ENCODE assay signal across 13 mouse cellular contexts in genomic region chr11:74881979-74882378, GRCm38 (mm10). TPM values are rescaled to one million over a fixed set of nuclear protein-coding genes. Genes with fewer than 3 reads are reported as not detected.
DNase-seq lines count a peak whose midpoint lies in the region; TF ChIP-seq lines count a peak whose summit lies in the region.
"Had no signal": no experiment of that assay in that cellular context is flagged by ENCODE, and none has a peak within 500 bp of the region (broad histone marks: within the 10 kb centered on the region; RNA-seq: fewer than 3 reads in every experiment).

No protein-coding gene starts in this region.

- H3K4me3 ChIP-seq in ES-Bruce4 (ENCODE audit: low read depth, low read length) = no peak overlapping the region
- H3K4me3 ChIP-seq: erythroblast, embryonic 14.5 days had no signal

- no peaks in the 10 kb centered on the region; the same call in 1 of the 2 replicates for H3K9me3 ChIP-seq in ES-Bruce4 (replicated peaks; ENCODE audit: control insufficient read depth, insufficient read depth, low read length, poor library complexity, severe bottlenecking)

- H3K36me3 ChIP-seq in ES-Bruce4 (ENCODE audit: control insufficient read depth, insufficient read depth, low read length, poor library complexity, severe bottlenecking) = no peaks in the 10 kb centered on the region

- TF ChIP-seq POLR2A in ES-Bruce4 (IDR thresholded peaks at IDR 0.05; ENCODE audit: insufficient read depth, low read length) = no peak

- H3K27me3 ChIP-seq in ES-Bruce4 (ENCODE audit: control insufficient read depth, insufficient read depth, low read length, poor library complexity, severe bottlenecking) = no peaks in the 10 kb centered on the region

- 0 out of 2 replicates have a peak overlapping the region, but pooled peaks have one; percentile 2 for H3K9ac ChIP-seq in ES-Bruce4 (ENCODE audit: low read depth, poor library complexity, severe bottlenecking)

- no peak for TF ChIP-seq EP300 in ES-Bruce4 (IDR thresholded peaks at IDR 0.05; ENCODE audit: insufficient read depth, low read depth, low read length)

- intact Hi-C loops in left cerebral cortex, postnatal 14 days (cut with DNase I) = no loop called here

- TF ChIP-seq CTCF in ES-Bruce4 (IDR thresholded peaks at IDR 0.05; ENCODE audit: low read depth, low read length) = no peak

- H3K27ac ChIP-seq in ES-Bruce4 (ENCODE audit: insufficient read depth, low read length) = no peak overlapping the region
- H3K27ac ChIP-seq: macrophage had no signal

- peak; percentile 57 for DNase-seq in layer of hippocampus, adult 11-12 months (ENCODE audit: low spot score)
- no peak for DNase-seq in layer of hippocampus, adult 9-10 months (ENCODE audit: low spot score)
- DNase-seq in NIH3T3 (ENCODE audit: low read depth) = peak; percentile 29
- DNase-seq in left cerebral cortex, postnatal 14 days (ENCODE audit: low spot score in 2 of 2) = peak; percentile 40 to 48
- DNase-seq in gastrocnemius, postnatal 10 days = no peak
- no peak for DNase-seq in adrenal gland, adult 2 months
- DNase-seq: adrenal gland, postnatal 25 days; cerebellum, adult 9-11 months; heart, postnatal 14 days; thymus, postnatal 25 days had no signal

- no peaks in the 10 kb centered on the region for H3K4me1 ChIP-seq in ES-Bruce4 (ENCODE audit: control insufficient read depth, insufficient read depth, low read length)

RNA-seq across cellular contexts. Expression of gene Sgsm2, which starts 14.9 kb away (rescaled TPM):
- polyA plus RNA-seq in ES-Bruce4 (2011; ENCODE audit: insufficient read depth, insufficient read length, low read depth, missing spikeins) = 17.4 and 21.2 TPM in 2 replicates
- total RNA-seq in left cerebral cortex, postnatal 14 days (2021) = 10 to 100 TPM; 65.9 to 68.4 TPM
- total RNA-seq in gastrocnemius, postnatal 10 days (2021) = 1 to 10 TPM; 4.6 to 6.9 TPM
- 10 to 100 TPM; 21.8 to 24.4 TPM for total RNA-seq in adrenal gland, adult 2 months (2021)
- polyA plus RNA-seq in adrenal gland, adult 2 months (2012; rRNA removed) = 27.0 and 35.2 TPM in 2 replicates

RNA-seq across cellular contexts. Expression of gene Tsr1, which starts 15.9 kb away (rescaled TPM):
- polyA plus RNA-seq in ES-Bruce4 (2011; ENCODE audit: insufficient read depth, insufficient read length, low read depth, missing spikeins) = 100 and 105 TPM in 2 replicates
- 10 to 100 TPM; 29.6 to 33.0 TPM for total RNA-seq in left cerebral cortex, postnatal 14 days (2021)
- 10 to 100 TPM; 25.7 to 26.1 TPM for total RNA-seq in gastrocnemius, postnatal 10 days (2021)
- 10 to 100 TPM; 35.3 to 39.8 TPM for total RNA-seq in adrenal gland, adult 2 months (2021)
- polyA plus RNA-seq in adrenal gland, adult 2 months (2012; rRNA removed) = 2.2 and 3.8 TPM in 2 replicates

RNA-seq across cellular contexts. Expression of gene Smg6, which starts 43.6 kb away (rescaled TPM):
- 25.3 and 27.0 TPM in 2 replicates for polyA plus RNA-seq in ES-Bruce4 (2011; ENCODE audit: insufficient read depth, insufficient read length, low read depth, missing spikeins)
- 10 to 100 TPM; 22.0 to 22.9 TPM for total RNA-seq in left cerebral cortex, postnatal 14 days (2021)
- total RNA-seq in gastrocnemius, postnatal 10 days (2021) = 10 to 100 TPM; 15.2 to 18.5 TPM
- 10 to 100 TPM; 19.7 to 20.9 TPM for total RNA-seq in adrenal gland, adult 2 months (2021)
- polyA plus RNA-seq in adrenal gland, adult 2 months (2012; rRNA removed) = 27.8 and 32.6 TPM in 2 replicates

RNA-seq across cellular contexts. Expression of gene Srr, which starts 43.8 kb away (rescaled TPM):
- 12.7 and 13.6 TPM in 2 replicates for polyA plus RNA-seq in ES-Bruce4 (2011; ENCODE audit: insufficient read depth, insufficient read length, low read depth, missing spikeins)
- 100 to 1,000 TPM; 101 to 103 TPM for total RNA-seq in left cerebral cortex, postnatal 14 days (2021)
- total RNA-seq in gastrocnemius, postnatal 10 days (2021) = 10 to 100 TPM; 24.7 to 28.0 TPM
- 10 to 100 TPM; 55.7 to 62.8 TPM for total RNA-seq in adrenal gland, adult 2 months (2021)
- 2.4 and 5.2 TPM in 2 replicates for polyA plus RNA-seq in adrenal gland, adult 2 months (2012; rRNA removed)

RNA-seq across cellular contexts. Expression of gene Mnt, which starts 51.3 kb away (rescaled TPM):
- polyA plus RNA-seq in ES-Bruce4 (2011; ENCODE audit: insufficient read depth, insufficient read length, low read depth, missing spikeins) = 15.4 and 17.1 TPM in 2 replicates
- 10 to 100 TPM; 31.5 to 32.0 TPM for total RNA-seq in left cerebral cortex, postnatal 14 days (2021)
- 1 to 10 TPM; 7.6 to 9.8 TPM for total RNA-seq in gastrocnemius, postnatal 10 days (2021)
- total RNA-seq in adrenal gland, adult 2 months (2021) = 10 to 100 TPM; 23.4 to 25.2 TPM
- 31.1 and 46.9 TPM in 2 replicates for polyA plus RNA-seq in adrenal gland, adult 2 months (2012; rRNA removed)

Comparison
In these comparisons a context has a peak if more than half of its experiments do, and no peak if none do; other contexts are left out.
1. DNase-seq: peak in layer of hippocampus, adult 11-12 months (single experiment), NIH3T3 (single experiment) and left cerebral cortex, postnatal 14 days (2 of 2); none in layer of hippocampus, adult 9-10 months (single experiment), gastrocnemius, postnatal 10 days (single experiment) and adrenal gland, adult 2 months (single experiment).